Mouse (Mus musculus) C2C12 (cell line): ENCODE data around the gene Ntmt1. TPM values are rescaled to one million over a fixed set of nuclear protein-coding genes. Genes with fewer than 3 reads are reported as not detected.

Source experiments
- H3K27me3 ChIP-seq: one replicate; pipeline ENCODE4 v1.6.1; 2011; ENCODE audit not compliant: control insufficient read depth, insufficient read depth, insufficient read length
- H3K36me3 ChIP-seq: one replicate; pipeline ENCODE4 v1.6.1; 2011; ENCODE audit not compliant: control insufficient read depth, insufficient read depth
- H3K4me3 ChIP-seq: one replicate; pipeline ENCODE4 v1.5.1; 2011; ENCODE audit warnings: mild to moderate bottlenecking, control low read depth; ENCODE audit not compliant: poor library complexity, insufficient read depth, severe bottlenecking
- H3K79me2 ChIP-seq: one replicate; pipeline ENCODE4 v1.6.1; 2011; ENCODE audit not compliant: control insufficient read depth, insufficient read depth
- H3K79me3 ChIP-seq: one replicate; pipeline ENCODE4 v1.6.1; 2011; ENCODE audit warnings: low read depth, control low read depth
- H3ac ChIP-seq: one replicate; pipeline ENCODE3; 2011; ENCODE audit warnings: low read depth; ENCODE audit not compliant: control insufficient read depth, insufficient read length
- CEBPB ChIP-seq: IDR thresholded peaks from one replicate; pipeline ENCODE4 v1.6.1; 2011; ENCODE audit warnings: low read depth, mild to moderate bottlenecking, control low read depth, moderate library complexity
- CTCF ChIP-seq: IDR thresholded peaks from one replicate; pipeline ENCODE4 v1.5.1; 2011; ENCODE audit not compliant: control insufficient read depth, insufficient read depth, insufficient read length
- FOSL1 ChIP-seq: IDR thresholded peaks from one replicate; pipeline ENCODE4 v1.8.0; 2011; ENCODE audit warnings: mild to moderate bottlenecking, low read length; ENCODE audit not compliant: poor library complexity, insufficient read depth, severe bottlenecking
- MAX ChIP-seq: IDR thresholded peaks from one replicate; pipeline ENCODE4 v1.6.1; 2011; ENCODE audit warnings: mild to moderate bottlenecking, control low read depth
- MYOD1 ChIP-seq: IDR thresholded peaks from one replicate; pipeline ENCODE4 v1.6.1; 2011; ENCODE audit warnings: low read depth; ENCODE audit not compliant: control insufficient read depth, insufficient read length
- MYOG ChIP-seq: IDR thresholded peaks from one replicate; pipeline ENCODE4 v1.6.1; 2011; ENCODE audit not compliant: control insufficient read depth, insufficient read length; ENCODE audit errors: extremely low read depth
- USF1 ChIP-seq: IDR thresholded peaks from one replicate; pipeline ENCODE4 v1.6.1; 2011; ENCODE audit warnings: low read depth, mild to moderate bottlenecking, control low read depth, moderate library complexity
- polyA plus RNA-seq: library from polyadenylated mRNA; unstranded; fragments of >200 nt; fragmentation: generic; extraction: Trizol; gene quantifications from one replicate; pipeline ENCODE4 v1.2.1, GENCODE M21; 2012; ENCODE audit warnings: missing spikeins

The Ntmt1 gene
- polyA plus RNA-seq, 1 experiment: 64.7 TPM

DNA sequence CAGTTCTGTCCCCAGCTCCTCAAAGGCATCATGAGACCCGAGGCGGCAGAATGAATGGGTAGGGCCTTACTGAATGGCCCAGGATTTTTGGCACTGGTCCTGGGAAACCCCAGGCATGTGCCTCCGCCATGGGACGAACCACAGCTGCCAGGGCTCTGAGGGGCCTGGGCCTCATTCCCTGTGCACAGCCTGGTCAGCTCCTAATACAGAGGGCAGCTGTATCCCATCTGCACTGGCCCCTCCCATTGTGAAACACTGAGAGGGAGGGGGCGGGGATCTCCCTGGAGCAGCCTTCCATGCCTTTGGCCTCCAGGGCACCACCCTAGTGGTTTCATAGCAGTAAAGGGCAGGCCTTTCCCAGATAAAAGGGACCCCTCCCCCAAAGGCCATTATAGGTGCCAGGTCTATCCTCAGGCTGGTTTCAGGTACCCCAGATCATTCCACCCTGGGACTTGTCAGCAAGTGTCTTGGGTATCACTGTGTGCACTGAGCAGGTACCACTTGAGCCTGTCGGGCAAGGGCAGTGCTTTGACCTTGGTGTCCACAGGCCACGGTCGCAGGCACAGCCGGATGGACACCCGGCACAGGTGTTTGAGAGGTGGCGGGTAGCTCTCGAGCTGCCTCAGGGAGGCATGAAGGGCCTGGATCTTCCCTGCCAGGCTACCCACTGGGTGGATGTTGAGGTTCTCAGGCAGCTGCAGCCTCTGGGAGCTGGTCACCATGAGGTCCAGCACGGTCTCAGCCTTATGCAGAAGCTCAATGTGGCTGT, 15.9 kb downstream of the Ntmt1 start:
- H3K79me2 ChIP-seq: peaks cover 60% of the 10 kb centered on the region
- H3K36me3 ChIP-seq: peaks cover 83% of the 10 kb centered on the region
- no peaks in the 10 kb centered on the region for H3K27me3 ChIP-seq
- peak overlapping the region; percentile 12 for H3ac ChIP-seq
- peaks cover 32% of the 10 kb centered on the region for H3K79me3 ChIP-seq
- TF ChIP-seq FOSL1 (no peak), MYOD1 (peak; percentile 3)
- H3K4me3 ChIP-seq: no peak overlapping the region

- H3K27me3 ChIP-seq: no peaks in the 10 kb centered on the region
Measured at GRCm38 (mm10) chr2:30826825-30827748, 19.5 kb downstream of the Ntmt1 start.

GRCm38 (mm10) chr2:30827749-30828475, 20.3 kb downstream of the Ntmt1 start:
- Histone ChIP-seq H3K27me3 (no peaks in the 10 kb centered on the region), H3ac (peak overlapping the region; percentile 89), H3K36me3 (peaks cover 42% of the 10 kb centered on the region), H3K79me3 (peaks cover 26% of the 10 kb centered on the region), H3K79me2 (peaks cover 45% of the 10 kb centered on the region), H3K4me3 (peak overlapping the region; percentile 100)
- peak; percentile 83 for TF ChIP-seq MAX
- no peak for TF ChIP-seq MYOD1
- TF ChIP-seq CTCF: peak; percentile 98
- no peak for TF ChIP-seq CEBPB

More at GRCm38 (mm10) chr2:30826825-30827748, 19.5 kb downstream of the Ntmt1 start:
- H3K4me3 ChIP-seq: peak overlapping the region; percentile 100
- H3K36me3 ChIP-seq: peaks cover 50% of the 10 kb centered on the region
- H3ac ChIP-seq: peak overlapping the region; percentile 89
- no peak for TF ChIP-seq MYOD1
- TF ChIP-seq CTCF: peak; percentile 10
- no peak for TF ChIP-seq USF1
- TF ChIP-seq CEBPB: no peak
- TF ChIP-seq MYOG: no peak
- TF ChIP-seq MAX: no peak
- no peak for TF ChIP-seq FOSL1
- peaks cover 53% of the 10 kb centered on the region for H3K79me2 ChIP-seq
- H3K79me3 ChIP-seq: peaks cover 26% of the 10 kb centered on the region

- TF ChIP-seq FOSL1 (no peak), CTCF (peak; percentile 41)
- H3K27me3 ChIP-seq: no peaks in the 10 kb centered on the region
- H3K79me2 ChIP-seq: peaks cover 36% of the 10 kb centered on the region
- peaks cover 28% of the 10 kb centered on the region for H3K36me3 ChIP-seq
- no peak overlapping the region for H3ac ChIP-seq
- no peak overlapping the region for H3K4me3 ChIP-seq
- H3K79me3 ChIP-seq: peaks cover 25% of the 10 kb centered on the region
Measured at GRCm38 (mm10) chr2:30829315-30829714, 21.7 kb downstream of the Ntmt1 start.

DNA sequence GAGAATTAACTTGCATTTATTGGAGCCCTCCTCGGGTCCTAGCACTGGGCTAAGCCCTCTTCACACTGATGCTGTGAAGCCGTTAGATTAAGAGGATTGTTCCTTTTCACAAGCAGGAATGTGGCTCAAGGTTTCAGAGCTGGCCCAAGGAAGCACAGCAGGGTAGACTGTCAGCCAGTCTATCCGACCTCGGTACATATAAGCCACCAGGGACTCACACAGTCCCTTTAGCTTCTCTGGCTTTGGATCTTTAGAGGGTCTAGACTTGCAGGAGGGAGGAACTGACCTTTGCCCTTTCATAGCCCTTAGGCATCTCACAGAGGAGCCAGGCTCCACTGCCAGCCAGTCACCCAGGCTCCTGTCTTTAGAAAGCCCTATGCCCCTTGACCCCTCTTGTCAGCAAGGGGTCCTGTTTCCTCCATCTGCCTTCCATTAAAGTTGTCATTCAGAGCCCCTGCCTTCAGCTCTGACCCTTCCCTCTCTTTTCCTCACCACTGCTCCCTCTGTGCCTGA, 22.7 kb downstream of the Ntmt1 start, which contains the start of gene Asb6:
TSS of gene Asb6 (minus strand) at position 51 of the 513 bp plus-strand sequence.
- TF ChIP-seq MYOD1 (no peak), CTCF (no peak), USF1 (no peak), CEBPB (no peak), MAX (no peak), MYOG (no peak), FOSL1 (no peak)
- Histone ChIP-seq H3K4me3 (no peak within 1 kb of the TSS), H3K36me3 (peaks cover 18% of the 10 kb centered on the region)

More for the DNA sequence above, 22.7 kb downstream of the Ntmt1 start, which contains the start of gene Asb6:
- Histone ChIP-seq H3K79me3 (peaks cover 25% of the 10 kb centered on the region), H3K27me3 (no peaks in the 10 kb centered on the region), H3ac (no peak within 1 kb of the TSS), H3K79me2 (peaks cover 28% of the 10 kb centered on the region)
